Mouse (Mus musculus): ENCODE measurements around the gene Chn2. TPM values are rescaled to one million over a fixed set of nuclear protein-coding genes. Genes with fewer than 3 reads are reported as not detected.

The Chn2 gene
- total RNA-seq (2014; rRNA removed), result 43.9 and 49.4 TPM in 2 replicates
- 28.7 and 33.3 TPM in 2 replicates for polyA plus RNA-seq (2015; fragmentation: Nextera tagmentation; extraction: Ambion mirVana)

DNA sequence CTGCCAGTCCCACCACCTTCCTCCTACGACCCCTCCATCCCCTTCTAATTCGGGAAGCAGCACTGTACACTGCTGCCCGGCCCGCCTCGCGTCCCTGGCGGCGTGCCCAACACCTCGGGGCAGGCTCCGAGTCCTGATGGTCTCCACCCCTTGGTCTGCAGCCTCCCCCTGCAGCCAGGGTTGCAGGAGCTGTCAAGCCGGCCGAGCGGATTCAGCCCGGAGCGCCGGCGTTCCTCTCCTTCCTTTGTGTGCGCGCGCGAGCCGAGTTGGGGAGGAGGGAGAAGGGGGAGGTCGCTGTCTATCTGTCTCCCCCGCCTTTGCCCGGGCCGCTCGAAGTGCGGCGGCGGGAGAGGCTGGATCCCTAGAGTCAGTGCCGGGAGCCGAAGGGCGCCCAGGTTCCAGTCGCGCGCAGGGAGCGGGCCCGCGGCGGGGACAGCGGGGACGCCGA, at the start of gene Chn2:
Gene Chn2 (plus strand): TSS at position 198 of the 448 bp plus-strand sequence.
- under 1% methylated on average over 37 of the region's 43 CpGs for WGBS
- DNase-seq, result peak; percentile 83
- Histone ChIP-seq H3K36me3 (ENCODE audit: insufficient read depth) (no peaks in the 10 kb centered on the region), H3K4me2 (ENCODE audit: low read depth) (peak within 1 kb of the TSS; percentile 70), H3K9ac (peak within 1 kb of the TSS; percentile 93), H3K27ac (ENCODE audit: low read depth, low read length) (peak within 1 kb of the TSS; percentile 96), H3K4me3 (ENCODE audit: low read depth, low read length) (peak within 1 kb of the TSS; percentile 73), H3K27me3 (ENCODE audit: insufficient read depth, low read length) (no peaks in the 10 kb centered on the region), H3K9me3 (ENCODE audit: low read length) (no peaks in the 10 kb centered on the region), H3K4me1 (ENCODE audit: insufficient read depth) (peaks cover 11% of the 10 kb centered on the region)
- ATAC-seq, result peak; percentile 86
- TF ChIP-seq CTCF (IDR thresholded peaks at IDR 0.05; ENCODE audit: low read depth), result no peak

- H3K27ac ChIP-seq (ENCODE audit: low read depth, low read length), result no peak overlapping the region
- no peak for TF ChIP-seq CTCF (IDR thresholded peaks at IDR 0.05; ENCODE audit: low read depth)
- no peak for DNase-seq
- H3K9ac ChIP-seq, result no peak overlapping the region
- ATAC-seq, result no peak
- no peaks in the 10 kb centered on the region for H3K36me3 ChIP-seq (ENCODE audit: insufficient read depth)
- H3K27me3 ChIP-seq (ENCODE audit: insufficient read depth, low read length), result no peaks in the 10 kb centered on the region
- no peaks in the 10 kb centered on the region for H3K9me3 ChIP-seq (ENCODE audit: low read length)
- 56% methylated on average over 3 of the region's 3 CpGs for WGBS
- H3K4me3 ChIP-seq (ENCODE audit: low read depth, low read length), result no peak overlapping the region
- no peak overlapping the region for H3K4me2 ChIP-seq (ENCODE audit: low read depth)
- H3K4me1 ChIP-seq (ENCODE audit: insufficient read depth), result no peaks in the 10 kb centered on the region
Observed at GRCm38 (mm10) chr6:53992386-53992785, 47.0 kb upstream of the Chn2 start.

- H3K9ac ChIP-seq, result no peak overlapping the region
- no peaks in the 10 kb centered on the region for H3K27me3 ChIP-seq (ENCODE audit: insufficient read depth, low read length)
- H3K4me3 ChIP-seq (ENCODE audit: low read depth, low read length), result no peak overlapping the region
- DNase-seq, result no peak
- 55% methylated on average over 4 of the region's 4 CpGs for WGBS
- H3K27ac ChIP-seq (ENCODE audit: low read depth, low read length), result no peak overlapping the region
- H3K4me2 ChIP-seq (ENCODE audit: low read depth), result no peak overlapping the region
- H3K9me3 ChIP-seq (ENCODE audit: low read length), result no peaks in the 10 kb centered on the region
- no peak for TF ChIP-seq CTCF (IDR thresholded peaks at IDR 0.05; ENCODE audit: low read depth)
- no peaks in the 10 kb centered on the region for H3K36me3 ChIP-seq (ENCODE audit: insufficient read depth)
- no peak for ATAC-seq
- no peaks in the 10 kb centered on the region for H3K4me1 ChIP-seq (ENCODE audit: insufficient read depth)
Observed at GRCm38 (mm10) chr6:53995519-53995918, 43.8 kb upstream of the Chn2 start.

DNA sequence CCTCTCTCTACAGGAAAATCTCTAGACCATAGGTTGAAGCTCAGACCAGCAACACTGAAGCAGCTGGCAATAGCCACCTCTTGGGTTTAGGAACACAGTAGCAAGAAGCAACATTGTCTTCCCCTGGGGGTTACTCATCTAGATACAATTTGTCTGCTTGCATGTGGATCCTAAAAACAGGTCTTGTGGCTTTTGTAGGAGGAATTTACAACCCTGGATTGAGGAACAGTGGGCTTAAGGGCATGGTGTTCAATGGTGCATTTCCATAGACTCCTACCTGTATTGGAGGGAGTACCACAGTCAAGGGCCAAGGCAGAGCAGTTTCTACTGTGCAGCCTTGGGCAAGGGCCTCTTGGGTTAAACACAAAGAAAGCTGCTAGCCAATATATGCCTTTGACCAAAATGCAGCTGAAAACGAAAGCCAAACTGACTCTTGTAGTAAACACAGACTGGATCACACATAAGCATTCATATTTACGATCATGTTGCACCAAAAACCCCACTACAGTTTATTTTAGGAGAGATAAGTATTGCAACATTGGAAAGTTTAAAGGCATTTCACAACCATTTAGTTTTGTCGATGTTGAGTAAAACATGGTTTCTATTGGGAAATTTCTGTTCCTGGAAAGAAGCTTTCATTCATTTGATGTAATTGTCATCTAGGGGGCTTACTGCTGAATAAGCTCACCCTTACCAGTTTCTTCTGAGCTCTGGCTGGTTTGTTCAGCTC, 43.0 kb upstream of the Chn2 start:
- DNase-seq (no peak), ATAC-seq (no peak)
- H3K4me3 ChIP-seq (ENCODE audit: low read depth, low read length), result no peak overlapping the region
- H3K27ac ChIP-seq (ENCODE audit: low read depth, low read length), result no peak overlapping the region
- no peaks in the 10 kb centered on the region for H3K9me3 ChIP-seq (ENCODE audit: low read length)
- no peaks in the 10 kb centered on the region for H3K27me3 ChIP-seq (ENCODE audit: insufficient read depth, low read length)
- H3K36me3 ChIP-seq (ENCODE audit: insufficient read depth), result no peaks in the 10 kb centered on the region
- no peak overlapping the region for H3K9ac ChIP-seq
- no peaks in the 10 kb centered on the region for H3K4me1 ChIP-seq (ENCODE audit: insufficient read depth)
- TF ChIP-seq CTCF (IDR thresholded peaks at IDR 0.05; ENCODE audit: low read depth), result no peak
- no peak overlapping the region for H3K4me2 ChIP-seq (ENCODE audit: low read depth)
- 91% methylated on average over 3 of the region's 3 CpGs for WGBS

GRCm38 (mm10) chr6:54005302-54005701, 34.1 kb upstream of the Chn2 start:
- TF ChIP-seq CTCF (IDR thresholded peaks at IDR 0.05; ENCODE audit: low read depth), result no peak
- ATAC-seq, result no peak
- DNase-seq, result no peak
- Histone ChIP-seq H3K4me3 (ENCODE audit: low read depth, low read length) (no peak overlapping the region), H3K4me2 (ENCODE audit: low read depth) (no peak overlapping the region), H3K36me3 (ENCODE audit: insufficient read depth) (no peaks in the 10 kb centered on the region), H3K27me3 (ENCODE audit: insufficient read depth, low read length) (no peaks in the 10 kb centered on the region), H3K4me1 (ENCODE audit: insufficient read depth) (no peaks in the 10 kb centered on the region), H3K9me3 (ENCODE audit: low read length) (no peaks in the 10 kb centered on the region), H3K9ac (no peak overlapping the region), H3K27ac (ENCODE audit: low read depth, low read length) (no peak overlapping the region)
- WGBS, result 85% methylated on average over 4 of the region's 4 CpGs

- Histone ChIP-seq H3K4me2 (ENCODE audit: low read depth) (peak overlapping the region; percentile 36), H3K27me3 (ENCODE audit: insufficient read depth, low read length) (no peaks in the 10 kb centered on the region), H3K9ac (peak overlapping the region; percentile 23; the same call in 1 of the 2 replicates), H3K27ac (ENCODE audit: low read depth, low read length) (peak overlapping the region; percentile 75), H3K36me3 (ENCODE audit: insufficient read depth) (no peaks in the 10 kb centered on the region), H3K4me3 (ENCODE audit: low read depth, low read length) (peak overlapping the region; percentile 2; the same call in 1 of the 2 replicates), H3K4me1 (ENCODE audit: insufficient read depth) (no peaks in the 10 kb centered on the region), H3K9me3 (ENCODE audit: low read length) (no peaks in the 10 kb centered on the region)
- 46% methylated on average over 16 of the region's 16 CpGs for WGBS
- no peak for TF ChIP-seq CTCF (IDR thresholded peaks at IDR 0.05; ENCODE audit: low read depth)
- ATAC-seq (peak; percentile 79), DNase-seq (peak; percentile 71)
Observed at GRCm38 (mm10) chr6:54008448-54009120, 30.8 kb upstream of the Chn2 start.

- H3K4me1 ChIP-seq (ENCODE audit: insufficient read depth), result no peaks in the 10 kb centered on the region
- no peaks in the 10 kb centered on the region for H3K9me3 ChIP-seq (ENCODE audit: low read length)
- no peaks in the 10 kb centered on the region for H3K36me3 ChIP-seq (ENCODE audit: insufficient read depth)
- peak overlapping the region; percentile 75; the same call in 1 of the 2 replicates for H3K27ac ChIP-seq (ENCODE audit: low read depth, low read length)
- H3K4me3 ChIP-seq (ENCODE audit: low read depth, low read length), result no peak overlapping the region
- no peaks in the 10 kb centered on the region for H3K27me3 ChIP-seq (ENCODE audit: insufficient read depth, low read length)
- H3K9ac ChIP-seq, result no peak overlapping the region
- no peak for TF ChIP-seq CTCF (IDR thresholded peaks at IDR 0.05; ENCODE audit: low read depth)
- ATAC-seq (no peak; the same call in 1 of the 2 replicates), DNase-seq (no peak)
- 27% methylated on average over 4 of the region's 4 CpGs for WGBS
- no peak overlapping the region for H3K4me2 ChIP-seq (ENCODE audit: low read depth)
Observed at GRCm38 (mm10) chr6:54009293-54009692, 30.1 kb upstream of the Chn2 start.

Data from forebrain, postnatal 0 days (tissue).